Mouse (Mus musculus) megakaryocyte progenitor cell, adult 5-6 weeks (primary cell): Measurements from ENCODE around the gene Mccc2. TPM values are rescaled to one million over a fixed set of nuclear protein-coding genes. Genes with fewer than 3 reads are reported as not detected.
"Not testable (repeated sequence)": the region's sequence is repeated elsewhere in the genome, so short reads cannot be mapped to it uniquely, and the experiment has no call there.

Experiments used
- ATAC-seq: replicated peaks from 2 replicates; pipeline ENCODE4 v1.8.0; 2016; ENCODE audit warnings: mild to moderate bottlenecking, moderate TSS enrichment, inconsistent platforms; ENCODE audit not compliant: poor library complexity
- total RNA-seq, 2 experiments: library from RNA; stranded (forward) in 1 of 2; stranded (reverse) in 1 of 2; fragments of 157-497, 149-512 nt in 1 of 2; fragments of 200-1000 nt in 1 of 2; gene quantifications; 2 replicates each; pipeline versions ENCODE4 v1.2.3 to v1.2.4; 2015 to 2017

Gene Mccc2
- total RNA-seq (2015) (13.9 and 15.4 TPM in 2 replicates), total RNA-seq (2017) (15.3 and 20.9 TPM in 2 replicates)

GRCm38 (mm10) chr13:100014906-100015895 is at the start of gene Mccc2:
Gene Mccc2 (minus strand): TSS chr13:100015639.
- peak; percentile 98 for ATAC-seq

DNA sequence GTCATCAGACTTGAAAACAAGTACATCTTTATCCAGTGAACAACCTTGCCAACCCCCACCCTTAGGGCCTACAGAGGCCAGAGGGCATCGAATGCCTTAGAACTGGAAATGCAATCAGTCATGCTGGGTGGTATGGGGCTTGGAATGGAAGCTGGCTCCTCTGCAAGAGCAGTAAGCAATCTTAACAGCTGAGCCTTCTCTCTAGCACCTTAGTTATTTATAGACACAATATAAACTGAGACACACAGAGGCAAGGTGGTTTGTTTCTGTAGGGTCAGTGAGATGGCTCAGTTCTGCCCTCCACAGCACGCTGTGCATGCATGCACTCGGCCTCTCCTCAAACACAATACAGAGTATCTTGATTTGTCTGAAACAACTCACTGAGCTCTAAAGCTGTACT is 48.5 kb upstream of the Mccc2 start:
- ATAC-seq = no peak

- not testable (repeated sequence) for ATAC-seq
Measured at GRCm38 (mm10) chr13:100057738-100058137, 42.3 kb upstream of the Mccc2 start.

GRCm38 (mm10) chr13:100026013-100026412 is 10.6 kb upstream of the Mccc2 start:
- ATAC-seq = no peak

- ATAC-seq = no peak
Measured at GRCm38 (mm10) chr13:100016891-100017290, 1.5 kb upstream of the Mccc2 start.

DNA sequence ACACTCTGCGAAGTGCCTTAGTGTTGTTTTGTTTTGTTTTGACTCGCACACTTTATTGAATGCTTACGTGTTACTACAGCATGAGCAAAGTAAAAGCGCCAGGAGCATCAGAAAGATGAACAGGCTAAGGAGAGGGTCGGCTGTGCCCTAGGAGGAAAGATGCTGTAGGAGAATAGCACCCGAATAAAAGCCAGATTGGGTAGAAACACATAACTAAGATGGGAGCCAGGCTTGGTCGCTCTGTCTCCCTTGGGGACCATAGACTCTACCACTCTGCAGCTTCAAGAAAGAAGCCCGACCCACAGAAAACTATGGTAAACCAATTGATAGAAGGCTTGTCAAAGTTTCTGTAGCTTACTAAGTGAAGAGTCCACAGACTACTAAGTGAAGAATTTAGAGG is 498 bp upstream of the Mccc2 start:
- no peak; the same call in 1 of the 2 replicates for ATAC-seq

DNA sequence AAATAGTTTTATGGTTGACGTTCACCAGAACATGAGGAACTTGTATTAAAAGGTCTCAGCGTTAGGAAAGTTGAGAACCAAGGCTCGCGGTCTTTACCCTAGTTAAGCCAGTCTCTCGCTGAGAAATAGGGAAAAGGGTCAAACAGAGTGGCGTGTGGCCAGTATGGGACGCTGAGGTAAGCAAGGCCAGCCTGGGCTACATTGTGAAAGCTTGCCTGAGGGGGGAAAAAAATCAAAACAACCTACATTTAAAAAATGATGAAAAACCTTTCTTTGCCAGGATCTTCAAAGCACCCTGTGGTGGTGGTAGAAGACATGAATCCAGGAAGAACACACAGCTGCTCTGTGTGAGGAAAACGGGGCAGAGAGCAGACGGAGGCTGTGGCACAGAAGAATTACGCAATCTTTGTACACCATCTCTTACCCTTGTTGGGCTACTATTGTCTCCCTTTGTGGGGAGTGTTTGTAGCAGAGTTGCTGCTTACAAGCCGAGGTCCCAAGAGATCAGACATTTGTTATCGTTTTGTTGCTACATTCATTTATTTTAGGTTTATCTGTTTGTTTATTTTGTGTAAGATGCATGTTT is 9.4 kb downstream of the Mccc2 start:
- ATAC-seq = 0 out of 2 replicates have a peak, but pooled peaks have one; percentile 29

GRCm38 (mm10) chr13:100001790-100002196 is 13.6 kb downstream of the Mccc2 start:
- ATAC-seq = peak; percentile 99

DNA sequence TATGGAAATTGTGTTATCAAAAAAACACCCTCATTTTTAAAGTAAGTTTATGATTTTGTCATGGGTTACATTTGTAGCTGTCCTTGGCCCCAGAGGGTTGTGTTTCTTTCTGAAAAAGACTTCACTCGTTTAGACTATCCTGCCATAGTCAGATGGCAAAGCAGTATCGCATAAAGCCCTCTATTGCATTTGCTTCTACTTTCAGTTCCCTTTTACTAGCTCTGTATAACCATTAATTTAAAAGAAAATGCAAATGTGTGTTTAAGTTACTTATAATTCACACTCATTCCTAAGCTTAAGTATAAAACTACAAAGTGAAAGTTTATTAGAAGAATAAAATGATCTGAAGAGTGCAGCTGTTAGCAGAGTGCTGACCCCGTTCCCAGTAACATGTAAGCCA is 16.4 kb downstream of the Mccc2 start:
- no peak for ATAC-seq

GRCm38 (mm10) chr13:99998099-99998498 is 17.3 kb downstream of the Mccc2 start:
- ATAC-seq = no peak

GRCm38 (mm10) chr13:99989592-99989991 is 25.8 kb downstream of the Mccc2 start:
- ATAC-seq = no peak

DNA sequence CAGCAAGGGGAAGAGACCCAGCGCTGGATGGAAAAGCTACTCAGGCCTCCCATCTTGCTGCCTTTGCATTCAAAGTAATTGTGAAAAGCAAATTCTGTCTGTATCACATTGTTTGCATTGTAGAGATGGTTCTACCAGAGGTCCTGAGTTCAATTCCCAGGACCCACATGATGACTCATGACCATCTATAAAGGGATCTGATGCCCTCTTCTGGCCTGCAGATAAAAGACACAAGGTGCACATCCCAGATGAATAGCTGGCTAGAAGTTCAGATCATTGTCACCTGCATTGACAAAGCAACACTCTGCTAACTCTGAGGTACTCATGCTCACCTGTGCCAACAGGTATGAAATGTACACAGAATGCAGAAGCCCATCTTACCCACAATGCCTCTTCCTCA is 32.1 kb downstream of the Mccc2 start:
- no peak for ATAC-seq

GRCm38 (mm10) chr13:99979406-99979805 is 36.0 kb downstream of the Mccc2 start:
- no peak for ATAC-seq

DNA sequence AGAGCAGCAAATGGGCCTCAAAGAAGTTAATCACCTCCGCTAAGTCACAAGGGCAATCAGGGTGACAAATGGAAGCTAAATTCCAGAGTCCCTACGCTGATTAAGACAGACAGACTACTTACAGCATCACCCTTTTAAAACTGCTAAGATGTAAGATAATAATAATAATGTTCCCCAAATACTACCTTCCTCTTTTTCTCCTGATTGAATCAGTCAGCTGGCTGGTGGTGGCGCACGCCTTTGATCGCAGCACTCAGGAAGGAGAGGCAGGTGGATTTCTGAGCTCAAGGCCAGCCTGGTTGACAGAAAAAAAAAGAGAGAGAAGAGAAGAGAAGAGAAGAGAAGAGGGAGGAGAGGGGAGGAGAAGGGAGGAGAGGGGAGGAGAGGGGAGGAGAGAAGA is 45.4 kb downstream of the Mccc2 start:
- ATAC-seq = no peak

GRCm38 (mm10) chr13:99967013-99967678 is 48.3 kb downstream of the Mccc2 start:
- no peak for ATAC-seq

GRCm38 (mm10) chr13:99963814-99964213 is 51.6 kb downstream of the Mccc2 start:
- ATAC-seq = no peak

DNA sequence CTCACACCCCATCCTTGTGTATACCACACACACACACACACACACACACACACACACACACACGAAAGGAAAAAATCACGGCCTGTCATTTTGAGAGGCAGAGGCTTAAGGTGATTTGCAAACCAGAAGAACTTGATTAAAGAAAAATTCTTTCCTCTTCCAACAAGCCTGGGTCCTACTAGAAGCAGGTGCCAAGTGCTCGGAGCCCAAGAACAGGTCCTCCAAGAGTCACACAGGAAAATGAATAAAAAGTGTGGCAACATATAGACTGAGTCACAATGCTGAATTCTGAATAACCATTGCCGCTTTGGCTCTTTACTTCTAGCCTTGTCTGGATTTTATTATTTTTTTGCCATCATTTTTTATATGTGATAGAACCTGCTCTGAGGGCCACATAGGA is 53.8 kb downstream of the Mccc2 start:
- no peak for ATAC-seq

GRCm38 (mm10) chr13:99955591-99955944 is 59.9 kb downstream of the Mccc2 start:
- peak; percentile 94 for ATAC-seq

DNA sequence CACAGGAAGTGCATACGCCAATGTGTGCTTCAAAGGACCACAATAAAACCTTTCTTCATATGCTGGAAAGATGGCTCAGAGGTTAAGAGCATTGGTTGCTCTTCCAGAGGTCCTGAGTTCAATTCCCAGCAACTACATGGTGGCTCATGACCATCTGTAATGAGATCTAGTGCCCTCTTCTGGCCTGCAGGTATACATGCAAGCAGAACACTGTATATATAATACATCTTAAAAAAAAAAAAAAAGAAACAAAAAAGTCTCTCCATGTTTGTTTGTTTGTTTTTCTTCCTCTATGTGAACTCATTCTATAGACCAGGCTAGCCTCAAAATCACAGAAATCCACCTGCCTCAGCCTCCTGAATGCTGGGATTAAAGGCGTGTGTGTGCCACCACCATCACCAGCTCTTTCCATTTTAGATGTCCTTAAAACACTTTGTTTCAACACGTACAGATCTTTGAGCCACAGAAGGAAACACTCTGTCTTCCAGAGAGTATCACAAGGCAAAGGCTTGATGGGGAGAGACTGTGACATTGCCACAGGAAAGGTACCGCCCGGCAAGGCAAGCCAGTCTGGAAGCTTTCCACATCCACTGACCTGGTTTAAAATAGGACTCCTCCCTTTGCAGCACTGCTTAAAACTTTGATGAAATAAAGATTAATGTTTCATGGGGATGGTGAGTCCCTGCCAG is 60.4 kb downstream of the Mccc2 start:
- ATAC-seq = no peak

DNA sequence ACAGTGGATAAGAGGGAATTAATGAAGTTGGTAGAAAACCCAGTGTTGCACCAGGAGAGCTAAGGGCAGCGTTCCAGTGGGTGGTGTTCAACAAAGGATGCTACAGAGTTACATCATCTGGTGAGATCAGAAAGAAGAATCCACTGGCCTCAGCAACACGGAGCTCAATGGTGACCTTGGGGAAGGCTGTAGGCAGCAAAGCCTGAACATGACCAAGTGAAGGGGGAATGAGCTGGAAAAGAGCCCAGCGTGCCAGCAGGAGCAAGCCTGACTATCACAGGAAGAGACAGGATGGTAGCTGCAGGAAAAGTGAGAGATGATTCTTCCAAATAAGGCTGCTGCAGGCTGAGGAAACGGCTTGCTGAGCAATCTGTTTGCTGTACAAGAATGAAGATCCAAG is 68.0 kb downstream of the Mccc2 start:
- ATAC-seq = no peak

DNA sequence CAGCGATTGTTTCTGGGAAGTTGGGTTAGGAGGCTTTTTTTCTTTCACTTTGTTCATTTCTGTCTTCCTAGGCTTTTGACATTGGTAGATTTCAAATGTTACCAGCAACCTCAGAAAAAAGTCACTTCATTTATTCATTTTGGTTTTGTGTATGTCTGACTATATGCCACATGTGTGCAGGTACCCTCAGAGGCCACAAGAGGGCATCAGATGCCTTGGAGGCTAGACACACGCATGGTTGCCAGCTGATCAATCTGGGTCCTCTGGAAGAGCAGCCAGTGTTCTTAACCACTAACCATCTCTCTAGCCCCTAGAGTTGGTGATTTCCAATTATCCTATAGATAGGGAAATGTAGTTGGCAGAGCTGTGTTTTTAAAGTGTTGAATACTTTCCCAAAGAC is 71.9 kb downstream of the Mccc2 start:
- ATAC-seq = no peak
